Mouse (Mus musculus) cerebellum, postnatal 4 days (tissue): ENCODE results near the gene Ifitm6.
"Not testable (repeated sequence)": the region's sequence is repeated elsewhere in the genome, so short reads cannot be mapped to it uniquely, and the experiment has no call there.

Experiments
- DNase-seq, 2 experiments: peaks; one replicate each; pipeline ENCODE4 v3.0.0; 2022; ENCODE audit warnings: low spot score in 2 of 2, mixed read lengths in 1 of 2

Ifitm6 gene

GRCm38 (mm10) chr7:141008938-141009660 lies 8.6 kb downstream of the Ifitm6 start:
- peak in 1 of 2 experiments; percentile 72 for DNase-seq

DNA sequence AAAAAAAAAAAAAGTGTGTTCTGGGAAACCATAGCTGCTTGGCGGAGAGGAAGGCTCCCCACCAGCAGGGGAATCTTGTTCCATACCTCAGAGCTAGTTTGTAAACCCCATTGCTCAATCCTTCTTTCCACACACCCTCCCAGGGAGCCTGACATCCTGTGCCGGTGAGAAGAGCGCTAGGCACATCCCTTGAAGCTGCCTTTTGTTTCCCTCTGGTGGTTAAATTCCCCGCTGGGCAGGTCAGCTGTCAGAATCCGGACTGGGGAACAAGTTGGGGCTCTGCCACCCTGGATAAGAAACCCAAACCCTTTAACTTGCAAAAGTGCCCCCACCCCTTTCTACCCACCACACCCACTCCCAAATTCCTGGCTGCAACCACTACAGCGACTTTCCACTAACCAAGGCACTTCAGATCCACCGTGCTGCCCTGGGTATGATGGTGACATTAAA lies 9.4 kb downstream of the Ifitm6 start:
- no peak for DNase-seq

- no peak for DNase-seq
Observed at GRCm38 (mm10) chr7:141006914-141007313, 10.8 kb downstream of the Ifitm6 start.

GRCm38 (mm10) chr7:141006446-141006845 lies 11.3 kb downstream of the Ifitm6 start:
- no peak for DNase-seq

DNA sequence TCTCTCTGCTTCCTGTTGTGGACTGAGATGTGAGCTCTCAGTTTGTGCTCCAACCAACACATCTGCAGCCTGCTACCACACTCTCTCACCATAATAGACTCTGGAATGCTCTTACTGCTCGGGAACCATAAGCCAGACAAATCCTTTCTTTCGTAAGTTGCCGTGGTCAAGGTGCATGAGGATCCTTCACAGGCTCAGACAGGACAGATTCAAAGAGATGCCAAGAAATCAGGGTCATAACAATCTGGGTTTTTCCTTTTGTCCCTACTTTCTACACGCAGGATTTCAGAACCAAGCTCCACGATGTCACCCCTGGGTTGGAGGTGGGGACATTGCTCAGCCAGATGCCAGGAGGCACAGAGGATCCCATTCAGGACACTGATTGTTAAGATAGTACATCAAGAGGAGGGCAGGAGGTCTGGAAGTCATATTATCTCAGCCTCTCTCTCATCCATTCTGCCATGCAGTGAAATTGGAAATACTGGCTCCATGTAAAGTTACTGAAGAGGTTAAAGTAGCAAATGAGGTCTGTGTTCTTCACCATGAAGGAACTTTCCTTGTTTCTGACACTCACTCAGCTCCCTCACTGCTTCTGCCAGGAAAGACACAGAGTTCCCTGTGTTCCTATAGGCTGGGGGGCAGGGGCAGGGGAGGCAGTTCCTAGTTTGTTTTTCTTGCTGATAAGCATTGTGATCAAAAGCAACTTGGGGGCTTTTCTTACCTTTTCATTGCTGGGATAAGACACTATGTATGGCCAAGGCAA lies 14.3 kb downstream of the Ifitm6 start:
- no peak for DNase-seq

- no peak for DNase-seq
Observed at GRCm38 (mm10) chr7:141000881-141001708, 16.6 kb downstream of the Ifitm6 start.

- no peak for DNase-seq
Observed at GRCm38 (mm10) chr7:140998853-140999700, 18.6 kb downstream of the Ifitm6 start.

GRCm38 (mm10) chr7:140997817-140998216 lies 19.9 kb downstream of the Ifitm6 start:
- no peak for DNase-seq

DNA sequence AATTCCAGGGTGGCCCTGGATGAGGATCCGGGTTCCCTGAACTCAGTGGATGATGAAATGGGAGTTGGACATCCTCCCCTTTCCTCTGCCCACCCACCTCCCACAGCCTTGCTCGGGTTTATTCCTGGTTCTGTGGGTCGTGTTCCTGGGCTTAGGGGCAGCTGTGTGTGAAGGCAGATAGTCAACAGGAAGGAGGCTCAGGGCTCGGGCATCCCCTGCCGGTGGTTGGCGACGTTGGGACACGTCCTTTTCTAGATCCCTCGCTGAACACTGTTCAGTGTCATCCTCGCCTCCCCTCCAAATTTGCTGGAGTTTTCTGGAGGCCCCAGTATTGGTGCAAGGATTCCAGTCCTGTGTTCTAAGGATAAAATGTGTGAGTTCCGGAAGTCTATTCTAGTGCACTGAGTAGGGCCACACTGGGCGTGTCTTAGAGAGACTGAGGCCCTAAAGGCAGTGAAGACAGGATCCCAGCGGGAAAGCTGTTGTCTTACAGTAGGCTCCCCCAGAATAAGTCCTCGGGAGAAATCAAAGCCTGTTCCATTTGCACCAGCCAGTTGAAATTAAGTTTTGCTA lies 26.5 kb downstream of the Ifitm6 start:
- DNase-seq: no peak

GRCm38 (mm10) chr7:140990622-140991021 lies 27.1 kb downstream of the Ifitm6 start:
- DNase-seq: no peak

- no peak for DNase-seq
Observed at GRCm38 (mm10) chr7:140990185-140990584, 27.5 kb downstream of the Ifitm6 start.

DNA sequence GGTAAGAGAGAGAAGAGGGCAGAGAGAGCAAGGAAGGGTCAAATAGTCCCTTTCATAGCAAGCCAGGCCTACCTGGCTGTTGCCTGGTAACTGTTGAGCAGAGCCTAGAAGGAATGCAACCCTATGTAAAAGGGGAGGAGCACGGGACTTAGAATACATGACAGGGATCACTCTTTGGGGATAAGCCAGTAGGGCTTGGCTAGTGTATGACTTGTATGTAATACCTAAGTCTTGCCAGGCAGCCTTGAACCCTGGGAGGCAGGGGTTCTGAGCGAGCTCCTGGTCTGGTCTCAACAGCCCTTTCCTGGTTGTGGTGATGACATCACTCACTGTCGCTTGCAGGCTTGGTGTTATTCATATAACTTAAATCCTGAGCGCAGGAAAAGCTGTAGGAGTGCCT lies 28.7 kb downstream of the Ifitm6 start:
- no peak for DNase-seq

DNA sequence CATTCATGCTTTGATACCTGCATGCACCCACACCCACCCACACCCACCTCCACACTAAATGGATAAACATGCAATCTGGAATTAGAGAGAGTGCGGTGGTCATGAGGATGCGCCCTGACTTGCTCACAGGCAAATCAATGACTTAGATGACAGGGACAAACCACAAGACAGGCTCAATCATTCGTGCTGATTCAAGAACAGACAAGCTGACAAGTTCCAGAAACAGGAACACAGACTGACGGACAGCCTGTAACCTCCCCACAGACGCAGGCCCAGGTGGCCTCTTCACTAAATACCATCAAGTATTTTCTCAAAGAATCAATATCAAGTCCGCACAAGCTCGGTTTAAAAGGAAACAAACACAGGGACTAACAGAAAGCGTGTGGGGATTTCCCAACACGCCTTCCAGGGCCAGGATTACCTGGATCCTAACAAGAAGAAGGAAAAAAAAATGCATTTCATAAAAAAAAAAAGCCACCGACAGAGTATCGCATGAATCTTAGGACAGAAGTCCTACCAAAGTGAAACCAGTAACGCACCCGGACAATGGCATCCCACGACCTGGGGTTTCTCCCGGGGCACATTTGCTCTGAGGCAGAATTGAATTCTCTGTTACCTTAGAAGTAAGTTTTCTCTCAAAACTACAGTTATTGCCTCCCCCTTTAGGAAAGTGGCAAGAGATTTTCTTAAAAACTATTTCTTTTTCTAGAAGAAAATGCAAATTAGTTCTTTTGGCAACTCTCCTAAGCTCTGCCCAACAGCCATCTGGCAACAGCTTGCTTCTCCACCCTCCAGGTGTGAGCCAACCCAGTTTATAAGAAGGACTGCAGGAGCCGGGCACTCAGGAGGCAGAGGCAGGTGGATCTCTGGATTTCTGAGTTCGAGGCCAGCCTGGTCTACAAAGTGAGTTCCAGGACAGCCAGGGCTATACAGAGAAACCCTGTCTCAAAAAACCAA lies 30.3 kb downstream of the Ifitm6 start:
- DNase-seq: no peak

DNA sequence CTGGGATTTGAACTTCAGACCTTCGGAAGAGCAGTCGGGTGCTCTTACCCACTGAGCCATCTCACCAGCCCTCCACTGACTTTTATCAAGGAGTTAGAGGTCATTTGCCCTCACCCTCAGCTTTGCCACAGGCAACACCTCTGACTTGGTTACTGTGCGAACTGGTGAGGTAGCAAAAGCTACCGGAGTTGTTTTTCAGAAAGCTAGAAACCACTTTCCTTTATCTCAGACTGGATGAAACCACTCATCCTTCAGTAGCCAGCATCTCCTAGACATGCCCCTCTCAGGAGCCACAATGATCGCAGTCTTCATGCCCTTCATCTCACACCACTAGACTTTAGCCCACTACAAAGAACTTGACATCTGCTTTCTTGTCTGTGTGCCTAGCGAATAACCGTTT lies 34.8 kb downstream of the Ifitm6 start:
- DNase-seq: no peak

GRCm38 (mm10) chr7:140981704-140982103 lies 36.0 kb downstream of the Ifitm6 start:
- no peak for DNase-seq

- DNase-seq: not testable (repeated sequence)
Observed at GRCm38 (mm10) chr7:140976720-140977119, 41.0 kb downstream of the Ifitm6 start.

- no peak for DNase-seq
Observed at GRCm38 (mm10) chr7:140975465-140975864, 42.3 kb downstream of the Ifitm6 start.

DNA sequence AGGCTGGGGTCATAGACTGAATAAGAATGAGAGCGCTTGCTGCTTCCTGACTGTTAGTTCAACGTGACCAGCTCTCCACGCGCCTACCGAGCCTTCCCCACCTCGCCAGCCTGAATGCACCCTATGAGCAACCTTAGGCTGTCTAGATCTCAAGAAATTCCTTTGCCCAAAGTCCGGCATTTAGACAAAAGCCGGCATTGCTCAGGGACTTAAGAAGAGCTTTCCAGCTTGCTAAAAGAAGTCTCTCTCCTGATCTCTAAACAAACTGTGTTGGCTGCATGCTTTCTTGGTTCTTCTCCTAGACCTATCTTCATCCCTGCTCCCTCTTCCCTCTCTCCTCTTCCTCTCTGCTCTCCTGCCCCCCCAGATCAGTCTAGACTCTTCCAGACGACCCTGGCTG lies 42.8 kb downstream of the Ifitm6 start:
- no peak for DNase-seq

- DNase-seq: no peak
Observed at GRCm38 (mm10) chr7:140973396-140974165, 44.1 kb downstream of the Ifitm6 start.
